Mouse (Mus musculus) ES-Bruce4 (cell line): ENCODE results near the gene Cpne9.

ENCODE experiments used
- CTCF ChIP-seq: IDR thresholded peaks from one replicate; pipeline ENCODE4 v1.8.1; 2011; ENCODE audit warnings: low read depth, low read length
- POLR2A ChIP-seq: IDR thresholded peaks from one replicate; pipeline ENCODE4 v1.8.1; 2011; ENCODE audit warnings: low read length; ENCODE audit not compliant: insufficient read depth

GRCm38 (mm10) chr6:113351653-113352052 lies 69.5 kb downstream of the Cpne9 start:
- no peak for TF ChIP-seq CTCF
- TF ChIP-seq POLR2A: no peak
